Mouse (Mus musculus) heart, embryonic 13.5 days (tissue): ENCODE measurements at regions not wholly inside any gene's neighbourhood (a gene's known extent, or its start where the extent isn't known, plus 50 kb on each side); places are given as distances from the start of the nearest gene placed in this dataset.

ENCODE experiments used
- ATAC-seq: fragments of 200-750 bp; cut with Nextera tagmentation; 2 replicates; pipeline ENCODE4 v1.8.0; 2017; ENCODE audit warnings: moderate TSS enrichment; ENCODE audit not compliant: insufficient number of reproducible peaks, low FRiP score, low TSS enrichment; ENCODE audit errors: extremely low read depth
- H3K27ac ChIP-seq: fragments of 300-500 bp; sonication (generic); replicated peaks from 2 replicates; pipeline ENCODE4 v1.5.1; 2015; ENCODE audit warnings: moderate library complexity, mild to moderate bottlenecking, inconsistent platforms
- H3K27me3 ChIP-seq: fragments of 300-500 bp; sonication (generic); replicated peaks from 2 replicates; pipeline ENCODE4 v1.6.1; 2015; ENCODE audit warnings: mild to moderate bottlenecking, inconsistent platforms
- H3K36me3 ChIP-seq: fragments of 300-500 bp; sonication (generic); 2 replicates; pipeline ENCODE4 v1.6.1; 2015; ENCODE audit warnings: mild to moderate bottlenecking, inconsistent platforms
- H3K4me1 ChIP-seq: fragments of 300-500 bp; sonication (generic); 2 replicates; pipeline ENCODE4 v1.6.1; 2015; ENCODE audit warnings: inconsistent platforms
- H3K4me2 ChIP-seq: fragments of 300-500 bp; sonication (generic); 2 replicates; pipeline ENCODE4 v1.6.1; 2015; ENCODE audit warnings: inconsistent platforms, mild to moderate bottlenecking, moderate library complexity
- H3K4me3 ChIP-seq: fragments of 300-500 bp; sonication (generic); 2 replicates; pipeline ENCODE4 v1.5.1; 2015; ENCODE audit warnings: moderate library complexity, mild to moderate bottlenecking, inconsistent platforms
- H3K9ac ChIP-seq: fragments of 300-500 bp; sonication (generic); 2 replicates; pipeline ENCODE4 v1.6.1; 2015; ENCODE audit warnings: inconsistent platforms, mild to moderate bottlenecking, moderate library complexity
- H3K9me3 ChIP-seq: fragments of 300-500 bp; sonication (generic); 2 replicates; pipeline ENCODE4 v1.6.1; 2016; ENCODE audit warnings: inconsistent platforms
- WGBS: fragments of 180-500 bp; shearing (Covaris S2); methylation state at CpG from one replicate; pipeline ENCODE4 v1.1.7; 2015; ENCODE audit warnings: mixed read lengths; 5-methylcytosine and 5-hydroxymethylcytosine counted together

DNA sequence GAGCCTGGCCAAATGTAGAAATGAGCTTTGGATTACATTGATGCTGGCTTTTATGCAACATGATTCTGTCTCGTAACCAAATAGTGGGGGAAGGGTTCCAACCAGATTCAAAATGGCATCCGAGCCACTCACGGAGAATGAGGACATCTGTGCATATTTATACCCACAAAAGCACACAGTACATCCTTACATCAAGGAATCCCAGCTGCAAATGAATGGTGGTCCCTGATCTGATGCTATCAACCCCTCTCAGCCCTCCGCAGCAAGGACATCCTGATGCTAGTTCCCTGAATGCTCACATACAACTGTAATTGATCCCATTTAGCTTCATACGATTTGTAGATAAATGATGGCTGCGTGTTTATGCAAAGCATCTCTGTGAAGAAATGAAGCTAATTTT, 215.9 kb downstream of the Samd5 start:
- no peaks in the 10 kb centered on the region for H3K4me1 ChIP-seq
- ATAC-seq = no peak
- WGBS = 82% methylated on average over 6 of the region's 6 CpGs
- no peak overlapping the region for H3K27ac ChIP-seq
- no peak overlapping the region for H3K4me3 ChIP-seq
- no peaks in the 10 kb centered on the region for H3K27me3 ChIP-seq
- no peaks in the 10 kb centered on the region for H3K9me3 ChIP-seq
- H3K9ac ChIP-seq = no peak overlapping the region
- no peaks in the 10 kb centered on the region for H3K36me3 ChIP-seq
- no peak overlapping the region for H3K4me2 ChIP-seq

DNA sequence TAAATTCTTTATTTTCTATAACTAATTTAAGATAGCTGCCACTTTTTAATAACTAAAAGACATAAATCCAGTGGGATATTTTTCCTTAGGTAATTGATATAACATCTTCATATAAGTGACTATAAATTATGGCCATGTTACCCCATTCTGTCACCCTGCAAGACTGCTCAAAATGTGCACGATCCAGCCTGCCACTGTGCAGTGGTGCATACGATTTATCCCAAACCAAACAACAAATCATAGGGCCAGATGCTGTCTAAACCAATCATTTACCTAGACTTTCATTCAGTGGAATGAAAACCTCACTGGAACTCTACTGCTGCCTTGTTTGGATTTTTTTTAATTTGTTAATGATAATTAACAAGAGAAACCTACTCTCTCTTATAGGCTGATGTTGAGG, 216.5 kb downstream of the Samd5 start:
- H3K27me3 ChIP-seq = no peaks in the 10 kb centered on the region
- H3K4me1 ChIP-seq = no peaks in the 10 kb centered on the region
- no peak for ATAC-seq
- no peaks in the 10 kb centered on the region for H3K9me3 ChIP-seq
- H3K4me2 ChIP-seq = no peak overlapping the region
- H3K27ac ChIP-seq = no peak overlapping the region
- H3K36me3 ChIP-seq = no peaks in the 10 kb centered on the region
- 76% methylated on average over 2 of the region's 2 CpGs for WGBS
- H3K9ac ChIP-seq = no peak overlapping the region
- H3K4me3 ChIP-seq = no peak overlapping the region

DNA sequence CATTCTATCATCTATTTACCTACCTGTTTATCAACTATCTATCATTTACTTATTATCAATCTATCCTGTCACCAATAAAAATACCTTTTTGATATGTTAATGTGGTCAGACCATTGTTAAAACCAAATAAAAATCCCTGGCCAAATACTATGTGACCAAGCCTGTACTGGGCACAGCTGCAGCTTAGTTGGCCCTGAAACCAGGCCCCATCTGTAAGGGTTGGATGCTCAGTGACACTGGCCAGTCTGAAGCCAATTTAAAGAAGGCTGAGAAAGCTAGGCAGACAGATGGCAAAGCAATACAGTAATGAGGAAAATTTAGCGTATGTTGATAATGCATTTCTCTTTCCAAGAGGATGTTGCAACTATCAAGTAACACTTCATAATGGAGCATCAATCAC, 217.8 kb downstream of the Samd5 start:
- Histone ChIP-seq H3K9ac (no peak overlapping the region), H3K36me3 (no peaks in the 10 kb centered on the region), H3K27ac (no peak overlapping the region), H3K4me1 (no peaks in the 10 kb centered on the region), H3K27me3 (no peaks in the 10 kb centered on the region), H3K9me3 (no peaks in the 10 kb centered on the region), H3K4me2 (no peak overlapping the region), H3K4me3 (no peak overlapping the region)
- 78% methylated on average over 1 of the region's 1 CpGs for WGBS
- ATAC-seq = no peak

DNA sequence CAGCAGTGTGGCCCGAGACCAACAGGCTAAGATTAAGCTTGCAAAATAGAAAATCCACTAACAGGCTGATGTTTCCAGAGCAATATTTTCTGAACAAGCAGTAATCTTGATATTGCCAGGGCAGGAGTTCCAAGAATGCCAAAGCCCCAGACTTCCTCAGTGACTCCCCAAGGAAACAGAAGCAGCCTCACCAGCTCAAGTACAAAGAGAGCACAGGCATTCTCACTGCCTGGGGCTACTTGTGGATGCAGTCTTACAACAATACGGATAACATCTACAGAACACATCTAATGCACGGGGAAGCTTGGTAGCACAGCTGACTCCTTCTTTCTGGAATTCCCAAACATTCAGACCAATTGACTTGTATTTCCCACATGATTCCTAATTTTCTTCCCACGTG, 235.9 kb downstream of the Samd5 start:
- Histone ChIP-seq H3K27me3 (no peaks in the 10 kb centered on the region), H3K4me2 (no peak overlapping the region), H3K9ac (no peak overlapping the region), H3K36me3 (no peaks in the 10 kb centered on the region), H3K9me3 (no peaks in the 10 kb centered on the region), H3K4me1 (no peaks in the 10 kb centered on the region), H3K4me3 (no peak overlapping the region), H3K27ac (no peak overlapping the region)
- 59% methylated on average over 4 of the region's 4 CpGs for WGBS
- no peak for ATAC-seq

DNA sequence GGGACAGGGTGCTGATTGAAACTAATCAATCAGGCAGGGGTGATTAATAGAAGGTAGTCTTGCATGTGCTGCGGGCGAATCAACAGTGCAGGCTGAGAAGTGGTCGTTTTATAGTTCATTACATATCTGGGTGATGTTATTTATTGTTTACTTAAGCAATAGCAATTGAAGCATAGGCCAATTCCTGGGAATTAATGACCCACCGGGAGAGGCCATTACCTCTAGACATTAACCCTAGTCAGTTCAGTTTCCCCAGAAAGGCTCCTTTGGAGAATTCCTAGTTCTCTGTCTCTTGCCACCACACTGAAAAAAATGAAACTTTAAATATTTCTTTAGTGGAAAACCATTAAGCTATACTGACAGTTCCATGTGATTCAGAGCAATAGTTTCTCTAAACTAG, 236.6 kb downstream of the Samd5 start:
- no peak overlapping the region for H3K4me3 ChIP-seq
- no peaks in the 10 kb centered on the region for H3K27me3 ChIP-seq
- H3K27ac ChIP-seq = no peak overlapping the region
- no peak for ATAC-seq
- 71% methylated on average over 4 of the region's 4 CpGs for WGBS
- H3K9me3 ChIP-seq = no peaks in the 10 kb centered on the region
- H3K9ac ChIP-seq = no peak overlapping the region
- H3K4me1 ChIP-seq = no peaks in the 10 kb centered on the region
- H3K36me3 ChIP-seq = no peaks in the 10 kb centered on the region
- H3K4me2 ChIP-seq = no peak overlapping the region

DNA sequence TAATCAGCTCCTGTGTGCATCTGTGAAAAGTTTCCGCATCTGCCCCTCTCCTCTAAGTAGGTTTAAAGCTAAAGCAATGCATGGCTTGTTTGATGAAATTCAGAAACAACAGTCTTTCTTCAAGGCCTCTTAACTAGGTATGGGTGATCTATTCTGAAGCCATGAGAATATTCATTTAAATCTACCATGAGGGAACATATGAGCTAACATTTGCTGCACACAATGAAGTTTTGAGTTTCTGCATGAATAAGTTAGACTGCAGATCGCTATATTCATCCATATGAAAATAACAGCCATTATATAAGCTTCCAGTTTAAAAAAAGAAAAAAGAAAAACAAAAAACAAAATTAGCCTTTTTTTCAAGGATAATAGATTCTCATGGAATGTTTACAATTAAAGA, 245.9 kb downstream of the Samd5 start:
- Histone ChIP-seq H3K9ac (no peak overlapping the region), H3K27me3 (no peaks in the 10 kb centered on the region), H3K9me3 (no peaks in the 10 kb centered on the region), H3K4me3 (no peak overlapping the region), H3K36me3 (no peaks in the 10 kb centered on the region), H3K4me2 (no peak overlapping the region), H3K4me1 (no peaks in the 10 kb centered on the region), H3K27ac (no peak overlapping the region)
- no peak for ATAC-seq
- WGBS = 81% methylated on average over 2 of the region's 2 CpGs

DNA sequence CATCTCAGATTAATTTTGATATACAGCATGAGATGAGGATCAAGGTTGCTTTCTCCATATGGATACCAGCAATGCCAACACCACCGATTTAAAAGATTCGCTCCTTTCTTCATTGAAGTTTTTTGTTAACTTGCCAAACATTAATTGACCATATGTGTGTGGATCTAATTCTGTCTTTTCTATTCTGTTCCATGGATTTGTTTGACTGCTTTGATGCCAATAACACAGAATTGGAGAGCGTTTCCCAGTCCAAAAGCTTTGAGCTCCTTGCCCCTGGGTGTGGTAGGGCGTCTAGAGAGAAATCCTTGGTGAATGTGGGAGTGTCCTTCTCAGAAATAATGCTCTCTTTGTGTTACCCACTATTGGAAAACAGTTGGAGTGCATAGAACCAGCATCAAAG, 254.3 kb downstream of the Samd5 start:
- H3K9me3 ChIP-seq = no peaks in the 10 kb centered on the region
- H3K4me2 ChIP-seq = no peak overlapping the region
- H3K27ac ChIP-seq = no peak overlapping the region
- no peak overlapping the region for H3K4me3 ChIP-seq
- WGBS = 75% methylated on average over 4 of the region's 4 CpGs
- no peaks in the 10 kb centered on the region for H3K36me3 ChIP-seq
- ATAC-seq = no peak
- no peaks in the 10 kb centered on the region for H3K4me1 ChIP-seq
- no peak overlapping the region for H3K9ac ChIP-seq
- no peaks in the 10 kb centered on the region for H3K27me3 ChIP-seq

DNA sequence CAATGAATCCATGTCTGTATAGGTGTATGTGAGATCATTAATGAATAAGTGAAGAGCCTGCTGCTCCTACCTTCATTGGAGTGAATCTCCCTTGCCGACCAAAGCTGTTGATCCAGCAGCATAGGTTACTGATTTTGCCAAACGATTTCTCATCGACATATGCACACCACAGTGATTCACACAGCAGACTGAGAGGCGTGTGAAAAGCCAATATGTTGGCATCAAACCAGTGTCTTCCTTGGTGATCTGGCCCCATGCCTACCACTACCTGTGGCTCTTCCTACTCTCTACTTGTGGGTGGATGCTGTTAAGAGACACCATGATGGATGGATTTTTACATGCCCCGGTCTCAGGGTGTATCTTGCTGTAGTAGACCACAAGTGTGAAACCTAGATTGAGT, 258.3 kb downstream of the Samd5 start:
- WGBS = 82% methylated on average over 5 of the region's 5 CpGs
- no peak overlapping the region for H3K4me3 ChIP-seq
- no peaks in the 10 kb centered on the region for H3K9me3 ChIP-seq
- H3K4me2 ChIP-seq = no peak overlapping the region
- no peak for ATAC-seq
- no peak overlapping the region for H3K27ac ChIP-seq
- no peak overlapping the region for H3K9ac ChIP-seq
- no peaks in the 10 kb centered on the region for H3K4me1 ChIP-seq
- no peaks in the 10 kb centered on the region for H3K27me3 ChIP-seq
- no peaks in the 10 kb centered on the region for H3K36me3 ChIP-seq

DNA sequence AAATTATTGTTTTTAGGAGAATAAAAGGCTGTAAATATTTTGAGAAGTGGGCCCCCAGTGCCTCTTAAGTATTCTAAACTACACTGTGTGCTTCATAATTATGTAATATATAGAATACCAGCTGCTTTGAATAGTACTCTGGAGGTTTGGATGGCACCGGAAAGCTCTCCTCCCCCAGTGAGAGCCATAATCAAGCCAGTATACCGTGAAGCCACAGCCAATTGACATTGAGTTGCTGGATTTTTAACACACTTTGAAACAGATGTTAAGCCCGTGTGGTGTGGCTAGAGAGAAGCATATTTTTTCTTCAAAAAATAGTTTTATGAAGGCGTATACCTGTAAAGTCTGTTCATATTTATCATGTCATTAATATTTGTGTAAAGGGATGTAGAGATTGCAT, 268.9 kb downstream of the Samd5 start:
- H3K4me3 ChIP-seq = no peak overlapping the region
- no peaks in the 10 kb centered on the region for H3K4me1 ChIP-seq
- H3K9ac ChIP-seq = no peak overlapping the region
- H3K4me2 ChIP-seq = no peak overlapping the region
- no peaks in the 10 kb centered on the region for H3K27me3 ChIP-seq
- 81% methylated on average over 4 of the region's 4 CpGs for WGBS
- no peaks in the 10 kb centered on the region for H3K36me3 ChIP-seq
- ATAC-seq = no peak
- H3K9me3 ChIP-seq = no peaks in the 10 kb centered on the region
- H3K27ac ChIP-seq = no peak overlapping the region

DNA sequence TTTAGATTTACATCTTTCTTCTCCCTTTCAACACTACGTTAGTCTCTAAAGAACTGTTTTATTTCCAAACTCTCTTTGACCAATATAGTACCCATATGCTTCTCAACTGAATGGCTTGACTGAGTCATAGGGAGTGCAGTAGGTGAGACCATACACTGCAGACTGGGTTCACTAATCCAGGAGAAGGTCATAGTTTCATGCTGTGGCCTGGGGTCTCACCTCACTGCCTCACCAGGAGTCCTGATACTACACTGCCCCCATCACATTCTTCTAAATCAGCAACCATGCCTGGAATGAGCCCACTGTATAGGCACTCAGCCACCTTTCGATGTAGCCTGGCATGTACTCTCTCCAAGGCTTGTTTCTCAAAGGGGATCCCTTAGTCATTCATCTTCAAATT, 269.6 kb downstream of the Samd5 start:
- H3K4me1 ChIP-seq = no peaks in the 10 kb centered on the region
- H3K4me3 ChIP-seq = no peak overlapping the region
- H3K27me3 ChIP-seq = no peaks in the 10 kb centered on the region
- no peak for ATAC-seq
- WGBS = 80% methylated on average over 2 of the region's 2 CpGs
- H3K9me3 ChIP-seq = no peaks in the 10 kb centered on the region
- no peak overlapping the region for H3K9ac ChIP-seq
- H3K36me3 ChIP-seq = no peaks in the 10 kb centered on the region
- no peak overlapping the region for H3K27ac ChIP-seq
- H3K4me2 ChIP-seq = no peak overlapping the region

DNA sequence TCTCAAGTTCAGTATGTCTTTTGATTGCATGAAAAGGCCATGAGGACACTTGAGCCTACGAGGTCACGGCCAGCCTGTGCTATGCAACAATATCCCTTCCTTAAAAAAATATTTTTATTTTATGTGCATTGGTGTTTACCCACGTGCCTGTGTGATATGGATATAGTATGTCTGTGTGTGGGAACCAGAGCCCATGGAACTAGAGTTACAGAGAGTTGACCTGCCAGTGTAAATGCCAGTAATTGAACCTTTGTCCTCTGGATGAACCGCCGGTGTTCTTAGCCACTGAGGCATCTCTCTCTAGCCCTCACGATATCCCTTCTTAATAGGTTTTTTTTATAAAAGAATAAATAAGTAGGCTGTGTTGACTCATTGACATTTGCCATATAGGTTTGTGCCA, 270.0 kb downstream of the Samd5 start:
- no peaks in the 10 kb centered on the region for H3K4me1 ChIP-seq
- H3K4me2 ChIP-seq = no peak overlapping the region
- H3K27me3 ChIP-seq = no peaks in the 10 kb centered on the region
- no peak overlapping the region for H3K9ac ChIP-seq
- H3K27ac ChIP-seq = no peak overlapping the region
- WGBS = 78% methylated on average over 6 of the region's 6 CpGs
- H3K36me3 ChIP-seq = no peaks in the 10 kb centered on the region
- no peak for ATAC-seq
- H3K4me3 ChIP-seq = no peak overlapping the region
- no peaks in the 10 kb centered on the region for H3K9me3 ChIP-seq

DNA sequence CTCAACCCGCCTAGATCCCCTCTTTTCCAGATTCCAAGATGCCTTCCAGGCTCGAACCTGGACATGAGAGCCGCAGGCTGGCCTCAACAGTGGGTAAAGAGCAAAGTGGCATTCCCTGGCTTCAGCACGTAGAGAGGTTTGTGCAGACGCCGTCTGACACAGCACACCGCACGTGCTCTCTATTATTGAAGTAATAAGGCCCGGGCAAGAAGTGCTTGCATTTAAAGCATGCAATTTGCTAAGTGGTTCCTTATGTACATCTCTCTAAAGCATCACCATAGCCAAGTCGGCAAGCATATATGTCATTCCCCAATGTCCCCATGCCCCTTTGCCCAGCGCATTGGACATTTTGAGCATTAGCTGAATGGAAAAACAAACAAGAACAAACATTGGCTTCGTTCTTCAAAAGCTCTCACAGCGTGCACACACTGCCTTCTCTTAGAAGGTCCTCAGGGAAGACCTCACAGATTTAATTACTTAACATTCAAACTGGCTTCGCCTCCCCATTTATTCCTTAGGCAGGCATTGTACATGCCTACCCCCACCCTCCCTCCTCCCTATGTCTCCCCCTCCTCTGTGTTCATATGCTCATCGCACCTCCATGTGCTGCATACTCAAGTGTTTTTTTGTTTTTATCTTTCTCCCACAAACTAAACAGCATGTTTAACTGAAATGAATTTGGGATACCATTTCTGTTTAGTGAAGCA, 273.9 kb downstream of the Samd5 start:
- Histone ChIP-seq H3K4me3 (no peak overlapping the region), H3K9me3 (no peaks in the 10 kb centered on the region), H3K27me3 (no peaks in the 10 kb centered on the region), H3K4me1 (no peaks in the 10 kb centered on the region), H3K36me3 (no peaks in the 10 kb centered on the region), H3K4me2 (no peak overlapping the region), H3K27ac (no peak overlapping the region), H3K9ac (no peak overlapping the region)
- ATAC-seq = no peak
- 84% methylated on average over 15 of the region's 15 CpGs for WGBS
